In the genomic region with DNA sequence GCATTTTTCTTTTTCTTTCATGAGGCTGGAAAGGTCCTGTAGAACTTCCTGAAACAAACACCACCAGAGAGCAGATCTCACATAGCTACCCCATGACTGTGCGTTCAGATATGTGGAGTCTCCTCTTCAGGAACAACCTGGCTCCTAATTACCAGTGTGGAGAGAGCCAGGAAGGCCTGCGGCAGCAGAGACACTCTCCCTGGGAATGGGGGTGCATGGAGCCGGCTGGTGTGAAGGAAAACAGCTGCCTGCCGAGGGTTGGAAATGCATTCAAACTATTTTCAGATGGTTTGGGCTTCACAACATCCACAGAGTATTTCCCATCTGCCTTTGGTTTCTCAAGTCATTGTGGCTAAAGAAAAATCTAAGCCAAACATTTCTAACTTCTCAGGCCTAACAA, we compare ENCODE assay signal across 10 mouse cellular contexts. TPM values are rescaled to one million over a fixed set of nuclear protein-coding genes. Genes with fewer than 3 reads are reported as not detected.
DNase-seq lines count a peak whose midpoint lies in the region; ATAC-seq and TF ChIP-seq lines count a peak whose summit lies in the region.
"Had no signal": no experiment of that assay in that cellular context is flagged by ENCODE, and none has a peak within 500 bp of the region (broad histone marks: within the 10 kb centered on the region; RNA-seq: fewer than 3 reads in every experiment).

No protein-coding gene starts in this region.

- H3K4me2 ChIP-seq in kidney, embryonic 14.5 days (replicated peaks; ENCODE audit: low read depth, low read length): no peak overlapping the region
- H3K4me2 ChIP-seq in heart, postnatal 0 days (ENCODE audit: low read depth, low read length): no peak overlapping the region
- H3K4me2 ChIP-seq in hindbrain, embryonic 14.5 days (replicated peaks): no peak overlapping the region
- H3K4me2 ChIP-seq: forebrain, embryonic 15.5 days; neural tube, embryonic 12.5 days had no signal

- DNase-seq in kidney, postnatal 4 days: peak; percentile 71
- DNase-seq in fibroblast of lung, adult 2 months (ENCODE audit: low read depth): peak; percentile 93
- peak; percentile 8 for DNase-seq in heart, postnatal 0 days (ENCODE audit: low spot score)
- DNase-seq in lung, postnatal 4 days: peak; percentile 44 to 67
- no peak for DNase-seq in hindbrain, embryonic 14.5 days (ENCODE audit: low spot score)
- DNase-seq in cerebellum, adult 8-10 months: no peak
- DNase-seq: cerebellum, postnatal 36 days had no signal

- no peaks in the 10 kb centered on the region; the same call in 1 of the 2 replicates for H3K4me1 ChIP-seq in kidney, embryonic 14.5 days (ENCODE audit: control insufficient read depth, insufficient read depth, low read length)
- peaks cover 6% of the 10 kb centered on the region; the same call in 1 of the 2 replicates for H3K4me1 ChIP-seq in heart, postnatal 0 days (ENCODE audit: control insufficient read depth, insufficient read depth)
- H3K4me1 ChIP-seq in hindbrain, embryonic 14.5 days (replicated peaks; ENCODE audit: control insufficient read depth, insufficient read depth, low read length): no peaks in the 10 kb centered on the region
- H3K4me1 ChIP-seq: neural tube, embryonic 12.5 days had no signal

- no peaks in the 10 kb centered on the region for H3K27me3 ChIP-seq in kidney, embryonic 14.5 days (ENCODE audit: control insufficient read depth, insufficient read depth, low read length)
- no peaks in the 10 kb centered on the region for H3K27me3 ChIP-seq in heart, postnatal 0 days (ENCODE audit: control insufficient read depth, insufficient read depth, low read length)
- no peaks in the 10 kb centered on the region for H3K27me3 ChIP-seq in hindbrain, embryonic 14.5 days (ENCODE audit: control insufficient read depth, insufficient read depth, low read length)
- H3K27me3 ChIP-seq: forebrain, embryonic 15.5 days; neural tube, embryonic 12.5 days had no signal

- H3K4me3 ChIP-seq in kidney, embryonic 14.5 days (ENCODE audit: low read length): no peak overlapping the region
- no peak overlapping the region for H3K4me3 ChIP-seq in heart, postnatal 0 days (ENCODE audit: low read depth, low read length)
- H3K4me3 ChIP-seq in hindbrain, embryonic 14.5 days (replicated peaks; ENCODE audit: low read length): no peak overlapping the region
- H3K4me3 ChIP-seq: forebrain, embryonic 15.5 days; neural tube, embryonic 12.5 days had no signal

- no peak for TF ChIP-seq CTCF in heart, postnatal 0 days (IDR thresholded peaks at IDR 0.05; ENCODE audit: low read depth)

- no peak for TF ChIP-seq EP300 in heart, postnatal 0 days (IDR thresholded peaks at IDR 0.05; ENCODE audit: low read depth)

- no peaks in the 10 kb centered on the region for H3K9me3 ChIP-seq in kidney, embryonic 14.5 days (ENCODE audit: control insufficient read depth, low read length)
- H3K9me3 ChIP-seq in heart, postnatal 0 days (replicated peaks; ENCODE audit: control insufficient read depth, low read length): no peaks in the 10 kb centered on the region
- H3K9me3 ChIP-seq in hindbrain, embryonic 14.5 days (ENCODE audit: control insufficient read depth, low read length): no peaks in the 10 kb centered on the region
- H3K9me3 ChIP-seq: forebrain, embryonic 15.5 days; neural tube, embryonic 12.5 days had no signal

- WGBS in kidney, embryonic 14.5 days: 50% methylated on average over 4 of the region's 4 CpGs
- WGBS in heart, postnatal 0 days: 21% methylated on average over 4 of the region's 4 CpGs
- 82% methylated on average over 4 of the region's 4 CpGs for whole genome bisulfite sequencing in hindbrain, embryonic 14.5 days

- ATAC-seq in kidney, embryonic 14.5 days (ENCODE audit: low FRiP score, low TSS enrichment): no peak
- ATAC-seq in heart, postnatal 0 days (ENCODE audit: insufficient read depth, low read depth): peak; percentile 47; the same call in 1 of the 2 replicates
- ATAC-seq in hindbrain, embryonic 14.5 days (ENCODE audit: low FRiP score): no peak
- ATAC-seq: forebrain, embryonic 15.5 days had no signal

- H3K36me3 ChIP-seq in kidney, embryonic 14.5 days (ENCODE audit: control insufficient read depth, insufficient read depth, low read length): no peaks in the 10 kb centered on the region; the same call in 1 of the 2 replicates
- H3K36me3 ChIP-seq in heart, postnatal 0 days (replicated peaks; ENCODE audit: control insufficient read depth, insufficient read depth, low read length): no peaks in the 10 kb centered on the region
- H3K36me3 ChIP-seq in hindbrain, embryonic 14.5 days (replicated peaks; ENCODE audit: control insufficient read depth, insufficient read depth): no peaks in the 10 kb centered on the region
- H3K36me3 ChIP-seq: forebrain, embryonic 15.5 days; neural tube, embryonic 12.5 days had no signal

- H3K9ac ChIP-seq in kidney, embryonic 14.5 days (ENCODE audit: low read depth, low read length): no peak overlapping the region
- H3K9ac ChIP-seq in heart, postnatal 0 days (replicated peaks; ENCODE audit: low read depth, low read length): no peak overlapping the region
- no peak overlapping the region for H3K9ac ChIP-seq in hindbrain, embryonic 14.5 days
- H3K9ac ChIP-seq: forebrain, embryonic 15.5 days; neural tube, embryonic 12.5 days had no signal

- H3K27ac ChIP-seq in kidney, embryonic 14.5 days (ENCODE audit: low read depth, low read length): no peak overlapping the region
- peak overlapping the region; percentile 54; the same call in 1 of the 2 replicates for H3K27ac ChIP-seq in heart, postnatal 0 days (ENCODE audit: low read depth)
- H3K27ac ChIP-seq in hindbrain, embryonic 14.5 days: no peak overlapping the region
- H3K27ac ChIP-seq: forebrain, embryonic 15.5 days; neural tube, embryonic 12.5 days had no signal

RNA-seq across cellular contexts. Expression of a gene that starts 10.4 kb away (rescaled TPM):
- 13.6 and 15.4 TPM in 2 replicates for polyA plus RNA-seq in kidney, embryonic 14.5 days (2014; fragmentation: Nextera tagmentation; extraction: Ambion mirVana)
- 14.8 and 17.7 TPM in 2 replicates for total RNA-seq in heart, postnatal 0 days (2014; rRNA removed; ENCODE audit: low replicate concordance)
- 19.9 and 21.0 TPM in 2 replicates for polyA plus RNA-seq in heart, postnatal 0 days (2015; fragmentation: Nextera tagmentation; extraction: Ambion mirVana)
- polyA plus RNA-seq in hindbrain, embryonic 14.5 days (2014; fragmentation: Nextera tagmentation; extraction: Ambion mirVana): 23.2 and 31.8 TPM in 2 replicates

RNA-seq across cellular contexts. Expression of a gene that starts 53.8 kb away (rescaled TPM):
- 86.7 and 116 TPM in 2 replicates for polyA plus RNA-seq in kidney, embryonic 14.5 days (2014; fragmentation: Nextera tagmentation; extraction: Ambion mirVana)
- 1.6 and 4.7 TPM in 2 replicates for total RNA-seq in heart, postnatal 0 days (2014; rRNA removed; ENCODE audit: low replicate concordance)
- 19.2 and 21.8 TPM in 2 replicates for polyA plus RNA-seq in heart, postnatal 0 days (2015; fragmentation: Nextera tagmentation; extraction: Ambion mirVana)
- polyA plus RNA-seq in hindbrain, embryonic 14.5 days (2014; fragmentation: Nextera tagmentation; extraction: Ambion mirVana): 26.8 and 27.9 TPM in 2 replicates

Comparison
In these comparisons a context has a peak if more than half of its experiments do, and no peak if none do; other contexts are left out.
1. DNase-seq: peak in kidney, postnatal 4 days (2 of 2), fibroblast of lung, adult 2 months (single experiment), heart, postnatal 0 days (single experiment) and lung, postnatal 4 days (2 of 2); none in hindbrain, embryonic 14.5 days (single experiment) and cerebellum, adult 8-10 months (single experiment).